Mouse (Mus musculus) c-Kit-positive CD71-positive TER-119-negative erythroid progenitor cells, embryonic 14.5 days (primary cell): Measurements from ENCODE around the gene Ctns.

Experiments used
- DNase-seq: peaks from one replicate; pipeline ENCODE4 v3.0.0-alpha.2; 2013; ENCODE audit warnings: low read depth

Gene Ctns

GRCm38 (mm10) chr11:73193047-73193446 lies 5.8 kb downstream of the Ctns start:
- DNase-seq, result no peak

DNA sequence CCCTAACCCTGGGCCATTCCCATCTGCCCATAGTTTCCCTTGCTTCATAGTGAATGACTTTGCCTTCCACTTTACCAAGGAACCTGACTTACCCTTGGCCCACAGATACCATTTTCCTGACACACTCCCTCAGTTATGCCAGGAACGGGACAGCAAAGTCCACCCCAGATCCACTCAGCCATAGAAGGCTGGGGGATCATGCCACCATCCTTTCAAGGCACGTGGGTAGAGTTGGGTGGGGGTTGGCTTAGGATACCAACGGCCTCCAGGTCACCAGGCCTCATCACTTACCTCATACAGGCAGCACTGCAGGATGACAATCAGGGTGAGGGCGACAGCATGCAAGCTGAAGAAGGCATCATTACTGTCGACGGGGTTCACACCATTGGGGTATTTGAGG lies 11.6 kb downstream of the Ctns start:
- DNase-seq, result no peak

- no peak for DNase-seq
Observed at GRCm38 (mm10) chr11:73185872-73186615, 12.8 kb downstream of the Ctns start.

GRCm38 (mm10) chr11:73177895-73178294 lies 20.9 kb downstream of the Ctns start:
- DNase-seq, result no peak

DNA sequence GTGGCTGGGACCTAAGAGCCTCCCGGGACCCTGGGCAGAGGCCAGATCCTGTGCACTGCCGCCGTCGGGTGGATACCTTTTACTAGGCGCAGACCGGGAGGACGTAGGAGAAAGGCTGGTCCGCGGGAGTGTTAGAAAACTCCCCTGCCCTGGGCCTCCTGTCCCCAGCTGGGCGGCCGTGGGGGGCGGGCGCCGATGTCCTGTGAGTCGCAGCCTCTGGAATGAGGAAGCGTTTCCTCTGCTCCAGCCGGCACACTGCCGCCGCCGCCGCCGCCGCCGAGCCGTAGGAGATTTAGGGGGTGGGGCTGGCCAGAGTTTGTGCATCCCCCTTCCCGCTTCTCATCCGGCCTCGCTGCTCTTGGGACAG lies 21.4 kb downstream of the Ctns start:
- no peak for DNase-seq

GRCm38 (mm10) chr11:73176608-73177508 lies 22.0 kb downstream of the Ctns start, which contains the start of the genes Emc6 and Tax1bp3:
Emc6 (minus strand) TSS chr11:73177037.
Tax1bp3 (plus strand) TSS chr11:73177083.
- DNase-seq, result peak; percentile 96

GRCm38 (mm10) chr11:73176186-73176585 lies 22.7 kb downstream of the Ctns start:
- DNase-seq, result peak; percentile 13

- no peak for DNase-seq
Observed at GRCm38 (mm10) chr11:73175612-73176011, 23.2 kb downstream of the Ctns start.

GRCm38 (mm10) chr11:73172186-73172585 lies 26.7 kb downstream of the Ctns start:
- DNase-seq, result no peak

GRCm38 (mm10) chr11:73169231-73169630 lies 29.6 kb downstream of the Ctns start:
- DNase-seq, result peak; percentile 67

GRCm38 (mm10) chr11:73168576-73168975 lies 30.3 kb downstream of the Ctns start:
- no peak for DNase-seq

- DNase-seq, result no peak
Observed at GRCm38 (mm10) chr11:73168071-73168470, 30.8 kb downstream of the Ctns start.

DNA sequence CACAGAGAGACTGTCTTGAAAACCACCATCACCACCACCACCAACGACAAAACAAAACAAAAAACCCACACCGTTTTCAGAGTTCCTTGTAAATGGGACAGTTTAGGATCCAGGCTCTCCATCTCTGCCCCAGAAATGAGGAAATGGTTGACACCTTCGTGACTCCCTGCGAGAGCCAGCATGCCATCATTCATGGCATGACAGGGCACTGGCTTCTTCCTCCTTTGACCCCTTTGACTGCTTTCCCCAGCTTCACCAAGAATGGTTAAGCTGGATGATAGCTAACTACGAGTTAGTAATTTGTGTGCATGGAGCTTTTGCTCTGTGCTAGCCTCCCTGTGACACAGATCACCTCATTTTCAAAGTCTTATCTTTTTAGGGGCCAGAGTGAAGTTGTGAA lies 36.6 kb downstream of the Ctns start:
- no peak for DNase-seq

DNA sequence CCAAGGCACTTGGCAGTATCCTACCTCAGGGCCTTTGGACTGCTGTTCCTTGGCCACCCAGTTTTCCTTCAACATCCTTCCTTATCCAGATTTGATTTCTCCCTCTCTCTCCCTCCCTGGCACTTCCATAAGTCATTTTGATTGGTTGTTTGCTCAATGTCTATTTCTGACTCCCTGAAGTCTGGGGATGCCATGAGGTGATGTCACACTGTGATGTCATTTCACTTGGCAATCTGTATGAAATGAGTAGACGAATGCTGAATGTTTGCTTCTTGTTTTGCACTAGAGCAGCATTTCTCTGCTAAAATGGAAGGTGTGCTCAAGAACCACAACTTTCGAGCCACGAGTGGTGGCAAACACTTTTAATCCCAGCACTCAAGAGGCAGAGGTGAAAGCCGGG lies 37.2 kb downstream of the Ctns start:
- DNase-seq, result no peak

DNA sequence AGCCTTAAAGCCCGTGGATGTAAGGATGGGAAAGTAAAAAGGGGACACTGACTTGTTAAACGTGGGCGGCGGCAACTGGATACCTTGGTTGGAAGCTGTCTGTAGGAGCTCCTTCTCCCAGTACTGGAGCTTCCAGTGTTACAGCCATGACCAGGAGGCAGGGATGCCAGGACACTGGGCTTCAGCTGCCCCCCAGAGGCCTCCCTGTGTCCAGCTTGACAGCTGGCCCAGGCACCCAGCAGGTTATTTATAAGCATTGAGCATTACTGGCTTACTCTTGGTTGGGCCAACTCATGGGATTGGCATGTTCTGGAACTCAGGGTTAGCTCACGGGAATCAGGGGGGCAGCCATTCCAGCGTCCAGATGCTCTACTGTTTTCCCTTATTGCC lies 38.0 kb downstream of the Ctns start:
- no peak for DNase-seq

DNA sequence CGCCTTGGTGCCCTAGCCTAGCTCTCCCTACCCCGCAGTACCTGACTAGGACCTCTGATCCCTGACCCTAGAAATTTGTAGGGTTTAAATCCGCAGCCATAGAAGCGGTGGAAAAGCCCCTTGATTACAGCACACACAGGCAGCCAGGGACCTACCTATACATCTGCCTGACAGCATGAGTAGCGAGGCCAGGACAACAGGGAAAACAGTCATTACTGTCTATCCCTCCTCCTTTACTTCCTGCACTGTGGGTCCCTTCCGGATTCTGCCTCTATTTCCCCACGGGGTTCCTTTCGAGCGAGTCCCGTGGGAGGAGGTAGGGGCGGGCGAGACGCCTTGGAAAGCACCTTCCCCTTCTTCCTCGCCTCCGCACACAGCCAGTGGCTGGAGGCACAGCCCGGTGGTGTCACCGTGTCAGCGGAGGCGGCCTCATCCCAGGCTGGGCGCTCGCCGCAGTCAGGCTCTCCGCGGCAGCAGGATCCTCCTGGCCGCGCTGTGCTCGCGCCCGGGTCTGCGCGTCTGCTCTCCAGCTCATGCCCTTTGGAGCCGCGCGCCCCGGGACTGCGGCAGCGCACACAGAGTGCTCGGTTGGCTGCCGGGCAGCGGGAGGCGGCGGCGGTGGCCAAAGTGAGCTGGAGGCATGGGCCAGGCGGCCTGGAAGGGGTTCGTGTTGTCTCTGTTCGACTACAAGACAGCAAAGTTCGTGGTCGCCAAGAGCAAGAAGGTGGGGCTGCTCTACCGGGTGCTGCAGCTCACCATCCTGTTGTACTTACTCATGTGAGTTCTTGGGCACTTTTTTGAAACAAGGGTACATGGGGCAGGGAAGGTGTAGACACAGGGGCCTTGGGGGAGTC lies 38.7 kb downstream of the Ctns start, which contains the start of gene P2rx5:
Gene P2rx5 (plus strand): TSS at position 465 of the 854 bp plus-strand sequence.
- no peak for DNase-seq

DNA sequence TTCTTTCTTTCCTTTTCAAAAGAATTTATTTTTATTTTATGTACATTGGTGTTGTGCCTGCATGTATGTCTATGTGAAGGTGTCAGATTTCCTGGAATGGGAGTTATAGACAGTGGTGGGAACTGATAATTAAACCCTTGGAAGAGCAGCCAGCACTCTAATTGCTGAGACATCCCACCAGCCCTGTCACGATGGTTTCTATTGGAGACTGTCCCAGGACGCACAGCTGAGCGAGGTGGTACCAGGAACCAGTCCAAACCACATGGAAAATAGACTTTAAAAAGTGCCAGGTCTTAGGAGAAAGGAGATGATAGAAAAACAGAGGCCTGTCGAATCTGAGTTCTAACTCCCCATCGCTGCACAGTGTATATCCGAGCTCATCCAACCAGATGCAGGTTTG lies 43.8 kb downstream of the Ctns start:
- DNase-seq, result no peak

- DNase-seq, result no peak
Observed at GRCm38 (mm10) chr11:73148209-73148608, 50.6 kb downstream of the Ctns start.

GRCm38 (mm10) chr11:73146975-73147365 lies 51.9 kb downstream of the Ctns start:
- DNase-seq, result no peak

GRCm38 (mm10) chr11:73146026-73146974 lies 52.5 kb downstream of the Ctns start:
- no peak for DNase-seq

DNA sequence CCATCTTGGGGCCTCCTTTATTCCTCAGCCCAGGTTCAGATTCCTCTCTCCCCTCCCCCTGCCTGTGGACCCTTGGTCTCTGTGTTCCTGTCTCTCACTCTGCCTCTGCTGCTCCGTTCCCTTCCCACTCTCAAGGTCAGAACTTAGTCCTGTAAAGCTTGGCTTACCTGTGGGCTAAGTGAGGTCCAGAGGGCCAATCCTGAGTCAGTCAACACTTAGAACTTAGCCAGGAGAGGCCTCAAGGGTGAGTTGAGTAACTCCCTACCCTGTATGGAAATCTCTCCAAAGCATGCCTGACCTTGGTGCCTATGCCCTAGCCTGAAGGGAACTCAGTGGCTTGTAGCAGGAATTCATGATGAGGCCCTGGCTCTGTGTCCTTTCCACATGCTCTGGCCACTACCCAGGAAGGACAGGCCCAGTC lies 54.6 kb downstream of the Ctns start:
- no peak for DNase-seq
